Mouse (Mus musculus) bone marrow, adult 2 months (tissue): ENCODE data around the gene Cnnm1. TPM values are rescaled to one million over a fixed set of nuclear protein-coding genes. Genes with fewer than 3 reads are reported as not detected.

Source experiments
- H3K27ac ChIP-seq: fragments of 200-500 bp; 2 replicates; pipeline ENCODE4 v1.5.1; 2012; ENCODE audit warnings: low read depth, mild to moderate bottlenecking, control low read depth, inconsistent platforms, low read length; ENCODE audit not compliant: control insufficient read depth, poor library complexity, insufficient read depth
- H3K4me1 ChIP-seq: fragments of 200-500 bp; 2 replicates; pipeline ENCODE4 v1.6.1; 2011; ENCODE audit warnings: low read length; ENCODE audit not compliant: control insufficient read depth, insufficient read depth
- H3K4me3 ChIP-seq: fragments of 200-500 bp; replicated peaks from 2 replicates; pipeline ENCODE3; 2011; ENCODE audit warnings: mild to moderate bottlenecking, low read depth, low read length, control low read depth; ENCODE audit not compliant: control insufficient read depth
- CTCF ChIP-seq: fragments of 200-500 bp; IDR thresholded peaks from 2 replicates; pipeline ENCODE4 v1.5.1; 2011; ENCODE audit warnings: low read length, control low read depth; ENCODE audit not compliant: control insufficient read depth, insufficient read depth
- POLR2A ChIP-seq: fragments of 200-500 bp; IDR thresholded peaks from 2 replicates; pipeline ENCODE4 v1.6.1; 2011; ENCODE audit warnings: low read depth, mild to moderate bottlenecking, control low read depth, low read length, borderline replicate concordance; ENCODE audit not compliant: control insufficient read depth
- WGBS: fragments of 180-500 bp; shearing (Covaris S2); methylation state at CpG from one replicate; pipeline ENCODE4 v1.1.7; 2018; 5-methylcytosine and 5-hydroxymethylcytosine counted together
- polyA plus RNA-seq: library from polyadenylated mRNA; stranded (reverse); fragments of >200 nt; gene quantifications from 2 replicates; pipeline ENCODE4 v1.2.4, GENCODE M21; 2011; ENCODE audit warnings: low replicate concordance; ENCODE audit not compliant: missing spikeins, insufficient read depth, insufficient read length

Gene Cnnm1
- polyA plus RNA-seq, 1 experiment: 3.6 TPM

DNA sequence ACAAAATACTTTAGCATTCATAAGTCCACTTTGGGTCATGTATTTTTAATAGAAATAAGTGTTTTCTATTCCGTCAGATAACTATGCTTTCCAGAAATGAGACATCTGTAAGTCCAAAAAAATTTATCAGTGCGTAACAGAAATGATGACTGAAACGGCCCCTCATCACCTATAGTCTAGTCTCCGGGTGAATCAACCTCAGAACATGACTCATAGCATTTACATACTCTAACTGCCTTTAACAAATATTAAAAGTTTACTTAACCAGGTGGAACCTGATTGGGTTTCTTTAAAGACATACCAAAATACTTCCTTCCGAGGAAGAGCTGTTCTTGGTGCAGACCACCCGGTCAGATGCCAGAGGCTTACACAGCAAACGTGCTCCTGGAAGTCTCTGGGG lies 78.0 kb downstream of the Cnnm1 start:
- no peak overlapping the region for H3K27ac ChIP-seq
- TF ChIP-seq CTCF: no peak
- no peak for TF ChIP-seq POLR2A
- no peak overlapping the region for H3K4me3 ChIP-seq
- WGBS: 81% methylated on average over 7 of the region's 7 CpGs
- peaks cover 2% of the 10 kb centered on the region; the same call in 1 of the 2 replicates for H3K4me1 ChIP-seq

DNA sequence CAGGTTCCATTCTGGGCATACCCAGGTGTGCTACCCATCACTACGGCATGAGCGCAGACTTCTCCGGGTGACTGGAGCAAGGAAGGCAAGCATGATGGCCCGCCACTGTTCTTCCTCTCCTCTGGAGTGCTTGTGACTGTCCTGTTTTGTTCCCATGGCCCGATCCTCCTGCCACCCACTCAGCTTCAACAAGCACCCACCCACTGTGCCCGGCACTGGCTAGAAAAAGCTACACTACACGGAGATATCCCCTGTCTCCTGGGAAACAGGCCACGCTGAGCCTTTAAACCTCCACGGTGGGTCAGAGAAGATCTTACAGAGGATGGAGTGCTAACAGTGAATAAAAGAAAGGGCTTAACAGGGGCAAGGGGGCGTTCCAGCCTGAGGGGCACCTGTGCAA lies 79.0 kb downstream of the Cnnm1 start:
- peaks cover 2% of the 10 kb centered on the region; the same call in 1 of the 2 replicates for H3K4me1 ChIP-seq

DNA sequence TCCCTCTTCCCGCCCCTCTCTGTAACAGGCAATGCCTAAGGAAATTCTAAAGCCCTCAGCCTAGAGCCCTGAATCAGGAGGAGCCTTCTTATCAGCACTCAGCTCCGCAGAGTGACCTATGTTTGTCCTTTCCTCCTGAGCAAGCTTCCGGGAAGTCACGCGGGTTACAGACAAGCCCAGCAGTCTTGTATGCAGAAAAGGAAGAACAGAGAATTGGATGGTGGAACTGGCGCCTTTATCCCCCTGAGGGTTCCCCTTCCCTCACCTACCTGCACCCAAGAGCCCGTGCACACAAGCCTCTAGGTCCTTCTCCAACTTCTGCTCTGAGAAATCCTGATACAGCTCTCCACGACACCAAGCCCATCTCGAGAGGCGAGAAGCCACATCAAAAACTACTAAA lies 80.2 kb downstream of the Cnnm1 start:
- peaks cover 3% of the 10 kb centered on the region for H3K4me1 ChIP-seq
- WGBS: 38% methylated on average over 10 of the region's 10 CpGs
- TF ChIP-seq CTCF: no peak
- TF ChIP-seq POLR2A: no peak
- H3K4me3 ChIP-seq: no peak overlapping the region
- peak overlapping the region; percentile 27; the same call in 1 of the 2 replicates for H3K27ac ChIP-seq

More for the DNA sequence above, 79.0 kb downstream of the Cnnm1 start:
- Histone ChIP-seq H3K4me3 (no peak overlapping the region), H3K27ac (no peak overlapping the region)
- TF ChIP-seq CTCF (no peak), POLR2A (no peak)
- 87% methylated on average over 10 of the region's 10 CpGs for WGBS

DNA sequence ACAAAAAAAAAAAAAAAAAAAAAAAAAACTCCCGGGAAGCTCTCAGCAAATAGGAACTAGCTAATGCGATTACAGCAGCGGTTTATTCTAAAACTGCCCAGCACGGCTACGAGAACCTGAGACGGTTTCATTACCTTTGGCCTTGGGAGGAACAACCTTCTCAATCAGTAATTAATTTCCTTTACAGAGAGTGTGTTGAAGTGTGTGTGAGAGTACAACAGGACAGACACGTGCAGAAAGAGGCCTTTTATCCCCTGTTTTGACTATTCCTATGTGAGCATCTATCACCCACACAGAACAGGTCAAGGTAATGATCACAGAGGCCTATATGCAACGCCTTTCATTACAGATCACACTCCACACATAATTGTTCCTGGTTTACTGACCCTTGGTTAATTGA lies 81.1 kb downstream of the Cnnm1 start:
- Histone ChIP-seq H3K4me1 (peaks cover 1% of the 10 kb centered on the region), H3K4me3 (no peak overlapping the region), H3K27ac (no peak overlapping the region)
- WGBS: 73% methylated on average over 8 of the region's 8 CpGs
- no peak for TF ChIP-seq CTCF

- H3K4me3 ChIP-seq: no peak overlapping the region
- peaks cover 1% of the 10 kb centered on the region for H3K4me1 ChIP-seq
- WGBS: 90% methylated on average over 9 of the region's 9 CpGs
- TF ChIP-seq POLR2A (no peak), CTCF (no peak)
- H3K27ac ChIP-seq: no peak overlapping the region
These were observed 81.8 kb downstream of the Cnnm1 start for GRCm38 (mm10) chr19:43521996-43522395.

DNA sequence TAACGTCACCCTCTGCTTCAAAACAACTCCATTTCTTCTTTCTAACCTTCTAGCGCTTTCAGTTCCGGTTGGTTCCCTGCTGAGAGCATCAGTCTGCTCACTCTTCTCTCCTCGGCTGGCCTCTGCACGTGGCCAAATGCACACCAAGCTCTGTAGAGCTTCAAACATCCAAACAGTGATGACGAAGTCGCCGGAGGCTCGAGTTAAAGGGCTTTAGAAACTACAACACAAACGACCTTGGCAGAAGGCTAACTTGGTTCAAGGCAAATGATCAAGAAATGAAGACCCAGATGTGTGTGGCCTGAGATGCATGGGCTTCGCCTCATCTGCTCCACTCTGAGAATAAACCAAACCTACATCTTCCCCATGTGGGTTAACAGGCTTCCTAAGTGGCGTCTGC lies 83.3 kb downstream of the Cnnm1 start:
- Histone ChIP-seq H3K4me3 (peak overlapping the region; percentile 82), H3K4me1 (peaks cover 1% of the 10 kb centered on the region), H3K27ac (peak overlapping the region; percentile 25)
- TF ChIP-seq CTCF (no peak), POLR2A (no peak)
- WGBS: 4% methylated on average over 12 of the region's 12 CpGs

DNA sequence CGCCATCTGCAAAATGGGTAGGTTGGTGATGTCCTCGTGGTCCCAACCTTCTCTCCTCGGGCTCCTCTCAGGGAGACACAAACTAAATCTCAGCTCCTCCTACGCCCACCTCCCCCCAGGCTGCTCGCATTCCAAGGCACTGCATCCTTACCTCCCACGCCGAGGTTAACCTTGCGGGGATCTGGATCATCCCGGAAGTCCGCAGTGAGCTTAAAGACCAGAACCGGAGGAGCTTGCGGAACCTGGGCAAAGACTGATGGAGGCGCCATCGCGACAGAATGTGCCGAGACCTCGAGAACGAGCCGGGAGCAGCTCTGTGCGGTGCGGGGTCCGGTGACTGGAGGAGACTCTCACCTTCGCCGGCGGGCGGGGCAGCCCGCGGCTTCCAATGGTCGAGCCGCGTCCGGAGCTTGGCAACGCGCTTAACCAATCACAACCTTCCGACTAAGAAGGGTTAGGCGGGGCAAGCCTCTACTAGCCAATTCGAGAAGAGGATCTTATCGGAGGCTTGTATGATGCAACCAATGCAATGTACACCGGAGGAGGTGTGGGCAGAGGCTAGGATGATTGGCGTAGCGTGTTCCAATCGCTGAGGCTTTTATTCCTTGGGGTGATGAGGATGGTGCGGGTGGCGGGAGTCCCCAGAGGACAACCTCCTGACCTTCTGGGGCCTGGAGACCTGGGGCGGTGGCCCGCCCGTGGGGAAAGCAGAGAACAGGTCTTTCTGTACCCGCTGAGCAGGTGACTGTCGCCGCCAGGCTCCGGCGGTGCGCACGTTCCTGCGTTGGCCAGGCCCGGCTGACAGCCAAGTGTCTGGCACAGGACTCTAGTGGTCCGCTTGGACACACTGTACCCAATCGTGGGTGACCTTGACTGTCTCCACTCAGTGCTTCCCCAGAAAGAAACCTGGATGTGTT lies 84.2 kb downstream of the Cnnm1 start, which contains the start of gene Got1:
Got1 (minus strand) TSS at position 419 of the 917 bp plus-strand sequence.
- H3K27ac ChIP-seq: peak within 1 kb of the TSS; percentile 53
- H3K4me1 ChIP-seq: peaks cover 1% of the 10 kb centered on the region
- no peak for TF ChIP-seq CTCF
- TF ChIP-seq POLR2A: peak; percentile 48; the same call in 1 of the 2 replicates
- peak within 1 kb of the TSS; percentile 82 for H3K4me3 ChIP-seq
- WGBS: under 1% methylated on average over 58 of the region's 58 CpGs

DNA sequence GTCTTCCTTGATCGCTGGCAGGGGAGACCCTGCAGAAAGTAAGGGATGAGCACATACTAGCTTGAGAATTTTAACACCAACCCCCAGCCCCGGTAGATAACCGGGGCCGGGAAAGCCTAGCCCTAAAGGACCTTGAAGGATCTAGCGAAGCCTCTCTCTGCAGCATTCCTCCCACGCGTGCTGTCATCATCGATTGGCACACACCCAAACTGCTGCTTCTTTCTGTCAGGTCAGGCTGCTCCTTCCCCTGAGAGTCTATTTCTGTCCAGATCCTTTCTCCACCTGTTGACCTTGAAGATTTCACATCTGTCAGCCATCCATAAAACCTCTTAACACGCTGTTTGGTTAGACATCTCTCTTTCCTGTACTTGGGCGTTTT lies 84.9 kb downstream of the Cnnm1 start:
- 0 out of 2 replicates have a peak overlapping the region, but pooled peaks have one; percentile 53 for H3K27ac ChIP-seq
- peak overlapping the region; percentile 70 for H3K4me3 ChIP-seq
- 14% methylated on average over 10 of the region's 10 CpGs for WGBS
- H3K4me1 ChIP-seq: peaks cover 1% of the 10 kb centered on the region
- TF ChIP-seq POLR2A (no peak), CTCF (no peak)
